Mouse (Mus musculus): ENCODE data around the gene Trpm4. TPM values are rescaled to one million over a fixed set of nuclear protein-coding genes. Genes with fewer than 3 reads are reported as not detected.

Gene Trpm4
- polyA plus RNA-seq, 1 experiment from 2014 or later = 0.85 TPM

DNA sequence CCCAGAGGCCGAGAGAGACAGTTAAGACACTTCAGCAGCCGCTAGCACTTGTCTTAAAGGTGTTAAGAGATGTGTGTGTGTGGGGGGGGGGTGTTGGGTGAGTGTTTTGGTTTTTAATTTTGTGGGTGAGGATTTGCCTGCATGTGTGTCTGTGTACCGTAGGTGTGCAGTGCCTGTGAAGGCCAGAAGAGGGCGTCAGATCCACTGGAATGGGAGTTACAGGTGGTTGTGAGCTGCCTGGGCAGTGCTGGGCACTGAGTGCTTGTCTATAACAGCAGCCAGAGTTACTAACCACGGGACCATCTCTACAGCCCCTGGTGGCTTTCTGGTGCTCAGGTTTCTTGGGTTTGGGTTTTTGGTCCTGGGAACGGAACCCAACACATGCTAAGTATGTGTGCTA, 2.1 kb downstream of the Trpm4 start:
- 63% methylated on average over 6 of the region's 6 CpGs for WGBS (ENCODE audit: insufficient replicate concordance)
- Histone ChIP-seq H3K36me3 (no peaks in the 10 kb centered on the region), H3K4me2 (no peak overlapping the region), H3K9ac (no peak overlapping the region), H3K4me3 (replicated peaks) (no peak overlapping the region), H3K9me3 (replicated peaks) (no peaks in the 10 kb centered on the region), H3K4me1 (replicated peaks) (peaks cover 22% of the 10 kb centered on the region), H3K27ac (no peak overlapping the region), H3K27me3 (peaks cover 49% of the 10 kb centered on the region)
- DNase-seq (no peak), ATAC-seq (ENCODE audit: low read depth) (no peak)

DNA sequence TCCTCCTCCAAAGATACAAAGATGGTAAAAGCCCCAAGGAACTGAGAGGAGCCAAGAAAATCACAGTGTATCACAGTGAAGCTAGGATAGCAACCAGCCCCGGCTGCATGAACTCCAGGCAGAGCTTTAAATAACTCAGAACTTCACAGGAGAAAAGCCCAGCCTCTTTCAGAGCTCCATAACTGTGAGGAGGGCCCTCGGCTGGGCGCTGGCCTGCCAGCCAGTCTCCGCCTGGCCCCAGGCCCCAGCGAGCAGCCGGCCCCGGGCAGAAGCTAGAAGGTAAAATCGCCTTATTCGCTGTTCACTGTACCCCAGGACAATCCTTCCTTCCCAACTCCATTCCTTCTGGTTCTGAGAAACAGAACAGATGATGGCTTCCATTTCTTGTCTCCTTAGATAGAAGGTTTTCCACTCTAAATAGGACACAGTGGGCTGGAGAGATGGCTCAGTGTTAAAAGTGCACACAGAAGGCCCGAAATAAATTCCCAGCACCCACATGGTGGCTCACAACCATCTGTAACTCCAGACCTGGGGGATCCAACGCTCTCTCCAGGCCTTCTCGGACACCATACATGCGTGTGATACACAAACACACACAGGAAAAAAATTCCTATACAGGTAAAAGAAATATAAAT, 4.6 kb downstream of the Trpm4 start:
- Histone ChIP-seq H3K4me3 (replicated peaks) (no peak overlapping the region), H3K9ac (no peak overlapping the region), H3K27ac (no peak overlapping the region), H3K4me1 (replicated peaks) (peaks cover 15% of the 10 kb centered on the region), H3K36me3 (no peaks in the 10 kb centered on the region), H3K9me3 (replicated peaks) (no peaks in the 10 kb centered on the region), H3K4me2 (no peak overlapping the region), H3K27me3 (peaks cover 23% of the 10 kb centered on the region)
- 65% methylated on average over 13 of the region's 13 CpGs for WGBS (ENCODE audit: insufficient replicate concordance)
- no peak for DNase-seq
- ATAC-seq (ENCODE audit: low read depth) = no peak

DNA sequence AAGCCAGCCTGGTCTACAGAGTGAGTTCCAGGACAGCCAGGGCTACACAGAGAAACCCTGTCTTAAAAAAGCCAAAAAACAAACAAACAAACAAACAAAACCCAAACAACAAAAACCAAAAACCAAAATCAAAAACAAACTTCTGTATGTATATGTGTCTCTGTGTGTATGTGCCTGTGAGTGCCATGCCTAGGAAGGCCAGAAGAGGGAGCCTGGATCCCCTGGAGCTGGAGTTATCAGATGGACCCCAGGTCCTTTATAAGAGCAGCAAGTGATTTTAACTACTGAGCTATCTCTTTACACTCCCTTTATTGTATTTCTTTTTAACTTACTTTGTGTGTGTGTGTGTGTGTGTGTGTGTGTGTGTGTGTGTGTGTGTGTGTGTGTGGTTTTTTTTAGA, 7.8 kb downstream of the Trpm4 start:
- DNase-seq = no peak
- no peak overlapping the region for H3K27ac ChIP-seq

DNA sequence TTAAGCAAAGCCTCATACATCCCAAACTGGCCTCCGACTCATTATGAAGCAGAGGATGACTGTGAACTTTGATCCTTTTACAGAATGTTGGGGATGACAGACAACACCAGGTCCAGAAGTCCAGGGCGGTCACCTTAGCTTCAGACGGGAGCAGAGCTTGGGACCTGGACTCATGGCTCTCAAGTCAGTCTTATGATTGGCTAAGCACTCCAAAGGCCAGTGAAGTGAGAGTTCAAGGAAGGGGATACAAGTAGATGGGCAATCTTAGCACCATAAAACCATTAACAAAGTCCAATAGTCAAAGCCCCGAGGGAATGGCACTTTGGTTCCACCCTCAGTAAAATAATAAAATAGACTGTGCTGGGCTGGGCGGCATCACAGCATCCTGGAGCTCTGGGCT, 10.5 kb downstream of the Trpm4 start:
- Histone ChIP-seq H3K4me2 (no peak overlapping the region), H3K4me3 (replicated peaks) (no peak overlapping the region), H3K27ac (no peak overlapping the region), H3K9me3 (replicated peaks) (no peaks in the 10 kb centered on the region), H3K4me1 (replicated peaks) (no peaks in the 10 kb centered on the region), H3K36me3 (no peaks in the 10 kb centered on the region), H3K9ac (no peak overlapping the region), H3K27me3 (no peaks in the 10 kb centered on the region)
- DNase-seq (no peak), ATAC-seq (ENCODE audit: low read depth) (no peak)
- 66% methylated on average over 5 of the region's 5 CpGs for WGBS (ENCODE audit: insufficient replicate concordance)

More for the DNA sequence above, 7.8 kb downstream of the Trpm4 start:
- Histone ChIP-seq H3K4me1 (replicated peaks) (no peaks in the 10 kb centered on the region), H3K4me2 (no peak overlapping the region), H3K4me3 (replicated peaks) (no peak overlapping the region), H3K36me3 (no peaks in the 10 kb centered on the region), H3K9me3 (replicated peaks) (no peaks in the 10 kb centered on the region), H3K9ac (no peak overlapping the region), H3K27me3 (no peaks in the 10 kb centered on the region)
- no peak for ATAC-seq (ENCODE audit: low read depth)

DNA sequence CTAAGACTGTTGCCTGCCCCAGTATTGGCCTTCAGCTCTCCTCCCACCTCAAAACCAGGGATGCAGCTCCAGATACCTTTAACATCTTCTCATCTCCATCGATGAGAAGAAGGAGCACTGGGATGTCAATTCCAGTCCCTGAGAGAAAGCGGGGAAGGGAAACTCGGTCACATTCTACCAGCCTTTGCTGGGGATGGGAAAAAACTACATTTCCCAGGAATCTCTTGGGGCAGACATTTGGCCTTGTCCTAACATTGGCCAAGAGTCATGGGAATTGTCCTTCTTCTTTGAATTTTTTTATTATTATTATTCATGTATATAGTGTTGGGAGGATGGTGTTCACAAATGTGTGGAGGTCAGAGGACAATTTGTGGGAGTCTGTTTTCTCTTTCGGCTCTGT, 11.3 kb downstream of the Trpm4 start:
- Histone ChIP-seq H3K9me3 (replicated peaks) (no peaks in the 10 kb centered on the region), H3K36me3 (no peaks in the 10 kb centered on the region), H3K27ac (no peak overlapping the region), H3K4me1 (replicated peaks) (no peaks in the 10 kb centered on the region), H3K27me3 (no peaks in the 10 kb centered on the region), H3K4me3 (replicated peaks) (no peak overlapping the region), H3K4me2 (no peak overlapping the region), H3K9ac (no peak overlapping the region)
- WGBS (ENCODE audit: insufficient replicate concordance) = 67% methylated on average over 4 of the region's 4 CpGs
- ATAC-seq (ENCODE audit: low read depth) (no peak), DNase-seq (no peak)

DNA sequence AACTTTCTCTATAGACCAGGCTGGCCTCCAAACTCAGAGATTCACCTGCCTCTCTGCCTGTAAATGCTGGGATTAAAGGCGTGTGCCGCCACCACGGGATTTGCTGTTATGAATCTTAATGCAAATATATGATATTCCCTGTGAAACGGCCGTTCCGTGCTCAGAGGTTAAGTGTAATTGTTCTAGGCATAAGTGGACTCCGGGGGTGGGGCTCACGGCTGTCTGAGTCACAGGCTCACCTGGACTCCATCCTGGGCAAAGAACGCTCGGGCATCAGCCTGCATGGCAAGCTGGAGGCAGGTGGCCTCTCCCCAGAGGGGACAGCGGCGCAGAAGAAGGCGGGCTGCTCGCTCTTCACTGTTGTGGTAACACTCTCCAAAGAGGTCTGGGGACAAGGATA, 17.0 kb downstream of the Trpm4 start:
- Histone ChIP-seq H3K4me1 (replicated peaks) (0 out of 2 replicates have a peak, but pooled peaks cover 2% of the 10 kb centered on the region), H3K4me2 (no peak overlapping the region), H3K27me3 (no peaks in the 10 kb centered on the region), H3K27ac (no peak overlapping the region), H3K4me3 (replicated peaks) (no peak overlapping the region), H3K9ac (no peak overlapping the region), H3K9me3 (replicated peaks) (no peaks in the 10 kb centered on the region), H3K36me3 (no peaks in the 10 kb centered on the region)
- 84% methylated on average over 14 of the region's 14 CpGs for WGBS (ENCODE audit: insufficient replicate concordance)
- ATAC-seq (ENCODE audit: low read depth) (no peak), DNase-seq (no peak)

DNA sequence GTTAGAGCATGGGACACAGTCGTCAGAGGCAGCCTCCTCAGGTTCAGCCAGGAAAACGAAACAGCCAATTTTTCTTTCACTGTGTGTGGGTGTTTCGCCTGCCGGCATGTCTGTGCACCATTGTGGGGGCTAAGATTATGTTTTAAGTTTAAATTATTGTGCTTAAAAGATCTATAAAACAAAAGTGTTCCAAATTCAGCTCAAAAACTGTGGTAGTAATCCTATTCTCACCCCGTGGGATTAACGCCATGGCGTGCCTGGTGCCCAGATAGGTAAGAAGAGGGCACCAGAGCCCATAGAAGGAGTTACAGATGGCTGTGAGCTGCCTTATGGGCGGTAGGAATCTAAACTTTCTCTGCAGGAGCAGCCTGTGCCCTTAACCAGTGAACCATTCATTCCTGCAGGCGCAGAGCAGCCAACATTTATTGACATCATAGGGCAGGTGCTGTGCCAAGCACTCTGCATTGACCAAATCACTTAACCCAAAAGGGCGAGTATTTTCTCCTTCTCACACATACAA, 18.3 kb downstream of the Trpm4 start:
- H3K27me3 ChIP-seq = no peaks in the 10 kb centered on the region
- H3K4me1 ChIP-seq (replicated peaks) = 0 out of 2 replicates have a peak, but pooled peaks cover 2% of the 10 kb centered on the region
- H3K4me3 ChIP-seq (replicated peaks) = no peak overlapping the region
- H3K4me2 ChIP-seq = no peak overlapping the region
- no peaks in the 10 kb centered on the region for H3K9me3 ChIP-seq (replicated peaks)
- no peak overlapping the region for H3K27ac ChIP-seq
- H3K36me3 ChIP-seq = no peaks in the 10 kb centered on the region
- WGBS (ENCODE audit: insufficient replicate concordance) = 72% methylated on average over 10 of the region's 10 CpGs
- ATAC-seq (ENCODE audit: low read depth) = no peak
- no peak for DNase-seq
- no peak overlapping the region for H3K9ac ChIP-seq

DNA sequence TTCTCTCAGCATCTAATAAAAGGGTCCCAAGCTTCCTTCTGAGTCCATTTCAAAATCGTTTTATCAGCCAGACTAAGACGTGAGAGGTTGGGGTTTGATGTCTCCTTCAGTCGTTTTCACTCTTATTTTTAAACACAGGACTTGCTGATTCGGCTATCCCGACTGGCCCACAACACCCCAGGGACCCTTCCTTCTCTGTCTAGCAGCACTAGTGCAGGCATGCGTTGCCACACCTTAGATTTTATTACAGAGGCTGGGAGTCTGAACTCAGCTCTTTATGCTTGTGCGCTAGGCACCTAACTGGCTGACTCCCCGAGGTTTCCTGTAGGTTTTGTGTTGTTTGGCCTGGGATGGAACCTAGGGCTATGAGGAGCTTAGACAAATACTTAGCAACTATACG, 20.1 kb downstream of the Trpm4 start:
- no peaks in the 10 kb centered on the region for H3K36me3 ChIP-seq
- 48% methylated on average over 9 of the region's 9 CpGs for WGBS (ENCODE audit: insufficient replicate concordance)
- H3K27ac ChIP-seq = no peak overlapping the region
- no peak for DNase-seq
- ATAC-seq (ENCODE audit: low read depth) = no peak
- no peak overlapping the region for H3K4me3 ChIP-seq (replicated peaks)
- no peaks in the 10 kb centered on the region for H3K27me3 ChIP-seq
- no peaks in the 10 kb centered on the region for H3K9me3 ChIP-seq (replicated peaks)
- H3K4me1 ChIP-seq (replicated peaks) = 0 out of 2 replicates have a peak, but pooled peaks cover 2% of the 10 kb centered on the region
- no peak overlapping the region for H3K9ac ChIP-seq
- no peak overlapping the region for H3K4me2 ChIP-seq

DNA sequence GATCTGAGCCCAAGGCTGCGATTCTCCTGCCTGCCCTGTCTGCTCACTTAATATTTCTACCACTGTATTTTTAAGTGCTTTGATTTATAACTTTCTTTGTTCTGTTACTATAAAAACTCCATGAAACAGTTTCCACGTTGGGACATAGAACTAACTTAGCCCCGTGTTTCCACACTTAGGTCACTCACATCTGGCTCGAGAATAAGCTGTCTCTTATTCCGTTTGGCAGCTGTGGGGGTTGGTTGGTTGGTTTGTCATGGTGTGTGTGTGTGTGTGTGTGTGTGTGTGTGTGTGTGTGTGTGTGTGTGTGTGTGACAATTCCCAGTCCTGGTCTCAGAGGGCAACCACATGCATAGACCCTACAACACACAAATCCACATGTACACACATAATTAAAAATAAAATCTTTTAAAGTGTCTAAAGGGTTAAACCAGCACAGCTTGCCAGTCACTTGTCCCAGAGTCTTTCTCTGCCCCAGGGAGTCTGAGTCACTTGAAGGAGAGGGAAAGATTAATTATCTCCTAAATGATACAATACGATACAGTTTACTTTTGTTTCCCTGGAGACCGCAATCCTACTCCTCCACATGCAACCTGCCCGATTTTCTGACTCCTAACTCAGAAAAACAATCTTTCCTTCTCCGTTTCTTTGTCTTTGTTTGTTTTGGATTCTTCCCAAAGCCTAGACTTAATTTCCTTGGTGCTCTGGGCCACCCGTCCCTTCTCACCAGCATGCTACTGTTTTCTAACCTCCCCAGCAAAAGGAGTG, 20.7 kb downstream of the Trpm4 start:
- 49% methylated on average over 10 of the region's 10 CpGs for WGBS (ENCODE audit: insufficient replicate concordance)
- H3K4me1 ChIP-seq (replicated peaks) = 0 out of 2 replicates have a peak, but pooled peaks cover 2% of the 10 kb centered on the region
- no peaks in the 10 kb centered on the region for H3K27me3 ChIP-seq
- H3K4me2 ChIP-seq = no peak overlapping the region
- no peaks in the 10 kb centered on the region for H3K9me3 ChIP-seq (replicated peaks)
- H3K4me3 ChIP-seq (replicated peaks) = no peak overlapping the region
- no peaks in the 10 kb centered on the region for H3K36me3 ChIP-seq
- no peak overlapping the region for H3K27ac ChIP-seq
- no peak overlapping the region for H3K9ac ChIP-seq
- no peak for DNase-seq
- no peak for ATAC-seq (ENCODE audit: low read depth)

DNA sequence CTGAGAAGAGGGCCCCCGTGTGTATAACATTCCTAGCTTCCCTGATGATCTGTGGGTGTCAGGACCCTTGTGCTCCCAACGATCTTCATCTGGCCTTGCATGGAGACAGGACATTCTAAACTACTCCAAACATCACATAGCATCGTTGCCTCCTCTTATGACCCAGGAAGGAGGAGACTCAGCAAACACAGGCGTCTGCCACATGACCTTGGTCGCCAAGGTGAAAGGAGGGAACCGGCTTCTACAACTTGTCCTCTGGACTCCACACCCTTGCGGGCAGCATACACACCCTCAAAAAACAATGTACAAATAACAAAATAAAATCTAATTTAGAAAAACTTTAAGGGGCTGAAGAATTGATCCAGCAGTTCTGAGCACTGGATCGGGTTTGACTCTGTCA, 21.6 kb downstream of the Trpm4 start:
- no peak overlapping the region for H3K27ac ChIP-seq
- ATAC-seq (ENCODE audit: low read depth) (no peak), DNase-seq (no peak)
- H3K9me3 ChIP-seq (replicated peaks) = no peaks in the 10 kb centered on the region
- 0 out of 2 replicates have a peak, but pooled peaks cover 2% of the 10 kb centered on the region for H3K4me1 ChIP-seq (replicated peaks)
- H3K4me2 ChIP-seq = no peak overlapping the region
- H3K27me3 ChIP-seq = no peaks in the 10 kb centered on the region
- H3K9ac ChIP-seq = no peak overlapping the region
- WGBS (ENCODE audit: insufficient replicate concordance) = 42% methylated on average over 8 of the region's 8 CpGs
- H3K4me3 ChIP-seq (replicated peaks) = no peak overlapping the region
- H3K36me3 ChIP-seq = no peaks in the 10 kb centered on the region

DNA sequence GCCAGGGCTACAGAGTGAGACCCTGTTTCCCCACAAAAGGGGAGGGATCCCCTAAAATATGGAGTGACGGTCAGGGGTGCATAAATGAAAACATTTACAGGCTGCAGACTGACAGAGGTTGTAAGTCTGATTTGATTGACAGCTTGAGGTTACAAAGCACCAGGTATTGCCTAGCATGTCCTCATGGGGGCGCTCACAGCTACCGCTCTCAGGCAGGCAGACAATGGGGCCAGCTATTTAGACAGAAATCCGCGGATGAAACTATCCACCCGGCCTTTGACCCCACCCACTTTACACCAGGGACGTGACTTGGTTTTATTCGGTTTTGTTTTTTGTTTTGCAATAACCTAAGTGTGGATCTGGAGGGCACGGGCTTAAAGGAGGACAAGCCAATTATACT, 24.1 kb downstream of the Trpm4 start:
- Histone ChIP-seq H3K4me2 (no peak overlapping the region), H3K27me3 (no peaks in the 10 kb centered on the region), H3K9me3 (replicated peaks) (no peaks in the 10 kb centered on the region), H3K4me3 (replicated peaks) (no peak overlapping the region), H3K27ac (no peak overlapping the region), H3K36me3 (no peaks in the 10 kb centered on the region), H3K4me1 (replicated peaks) (peaks cover 7% of the 10 kb centered on the region; the same call in 1 of the 2 replicates), H3K9ac (no peak overlapping the region)
- ATAC-seq (ENCODE audit: low read depth) (no peak), DNase-seq (no peak)
- 15% methylated on average over 9 of the region's 9 CpGs for WGBS (ENCODE audit: insufficient replicate concordance)
